Mouse (Mus musculus): ENCODE results near the gene Gpr84. TPM values are rescaled to one million over a fixed set of nuclear protein-coding genes. Genes with fewer than 3 reads are reported as not detected.

The Gpr84 gene
- total RNA-seq, 2 experiments from 2014 or later, result not detected

DNA sequence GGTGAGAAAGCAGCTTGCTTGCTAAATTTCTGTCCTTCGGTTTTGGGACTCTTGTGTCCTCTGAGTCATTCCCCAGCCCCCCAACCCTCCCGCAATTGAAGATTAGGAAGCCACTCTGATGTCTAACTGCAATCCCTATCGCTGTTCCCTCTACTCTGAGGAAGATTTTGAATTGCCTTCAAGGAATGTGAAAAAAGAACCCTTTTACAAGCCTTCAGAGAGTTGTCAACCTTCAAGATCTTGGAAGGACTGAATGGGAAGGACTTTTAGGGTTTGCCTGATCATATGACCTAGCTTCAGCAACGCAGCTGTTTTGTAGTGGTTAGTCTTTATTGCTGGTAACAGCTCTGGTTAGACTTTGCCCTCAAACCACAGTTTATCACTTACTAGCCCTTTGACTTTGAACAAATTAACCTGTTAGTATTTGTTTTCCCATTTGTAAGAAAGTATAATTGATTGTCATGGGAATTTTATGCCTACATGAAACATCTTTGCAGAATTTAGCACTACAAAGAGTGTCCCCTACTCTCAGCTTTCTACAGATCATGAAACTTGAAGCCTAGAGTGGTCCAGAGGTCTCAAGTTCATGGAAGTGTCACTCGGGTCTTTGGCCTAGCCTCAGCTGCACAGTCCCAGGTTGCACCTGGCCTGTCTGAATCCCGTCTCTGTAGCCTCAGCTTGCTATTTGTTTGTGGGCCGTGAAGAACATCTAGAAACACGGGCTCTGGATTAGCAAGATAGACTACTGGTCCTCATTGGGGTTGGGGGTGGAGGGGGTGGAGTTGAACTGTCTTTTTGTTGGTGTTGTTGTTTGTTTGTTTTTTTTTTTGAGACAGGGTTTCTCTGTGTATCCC is 4.4 kb downstream of the Gpr84 start:
- peak in 1 of 2 experiments; percentile 17 for DNase-seq

DNA sequence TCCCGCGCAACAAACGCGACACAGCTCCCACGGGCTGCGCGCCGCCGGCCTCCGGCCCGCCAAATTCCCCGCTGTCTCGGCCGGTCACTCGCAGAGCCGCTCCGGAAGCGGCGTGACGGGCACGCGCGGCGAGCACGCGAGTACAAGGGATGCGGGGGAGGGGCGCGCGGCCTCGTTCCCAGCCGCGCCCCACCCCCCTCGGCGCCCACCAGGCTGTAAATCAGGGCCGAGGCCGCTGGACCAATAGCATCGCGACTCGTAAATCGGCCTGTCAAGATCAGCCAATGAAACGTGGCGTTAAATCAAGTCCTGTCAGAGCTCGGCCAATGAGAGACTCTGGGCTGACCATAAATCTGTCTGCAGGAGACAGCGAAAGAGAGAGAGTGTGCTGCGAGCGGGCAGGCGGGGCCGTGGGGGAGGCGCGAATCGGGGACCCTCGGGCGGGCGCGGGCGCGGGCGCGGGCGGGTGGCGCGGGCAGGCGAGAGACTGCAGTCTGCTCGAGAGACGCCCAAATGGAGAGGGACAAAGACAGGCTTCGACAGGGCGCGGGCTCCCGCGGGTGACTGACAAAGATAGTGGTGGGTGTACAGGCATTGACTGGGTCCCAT is 5.2 kb downstream of the Gpr84 start:
- DNase-seq, result peak; percentile 96 to 98

DNA sequence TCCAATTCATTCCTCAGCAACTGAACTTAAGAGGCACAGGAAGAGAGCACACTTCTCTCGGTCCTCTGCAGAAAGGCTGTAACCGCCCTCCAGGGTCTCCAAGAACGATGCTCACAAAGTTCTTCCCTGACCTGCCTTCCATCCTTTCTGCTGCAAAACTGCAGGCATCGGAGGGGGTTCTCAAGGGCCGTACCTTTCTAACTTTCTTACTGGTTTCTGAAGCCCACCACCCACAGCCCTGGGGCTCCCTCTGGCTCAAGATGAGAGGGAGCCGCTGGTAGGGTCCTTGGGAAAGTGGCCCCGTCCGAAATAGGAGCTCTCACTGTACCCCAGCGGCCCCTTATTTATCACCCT is 5.8 kb downstream of the Gpr84 start:
- no peak for DNase-seq

DNA sequence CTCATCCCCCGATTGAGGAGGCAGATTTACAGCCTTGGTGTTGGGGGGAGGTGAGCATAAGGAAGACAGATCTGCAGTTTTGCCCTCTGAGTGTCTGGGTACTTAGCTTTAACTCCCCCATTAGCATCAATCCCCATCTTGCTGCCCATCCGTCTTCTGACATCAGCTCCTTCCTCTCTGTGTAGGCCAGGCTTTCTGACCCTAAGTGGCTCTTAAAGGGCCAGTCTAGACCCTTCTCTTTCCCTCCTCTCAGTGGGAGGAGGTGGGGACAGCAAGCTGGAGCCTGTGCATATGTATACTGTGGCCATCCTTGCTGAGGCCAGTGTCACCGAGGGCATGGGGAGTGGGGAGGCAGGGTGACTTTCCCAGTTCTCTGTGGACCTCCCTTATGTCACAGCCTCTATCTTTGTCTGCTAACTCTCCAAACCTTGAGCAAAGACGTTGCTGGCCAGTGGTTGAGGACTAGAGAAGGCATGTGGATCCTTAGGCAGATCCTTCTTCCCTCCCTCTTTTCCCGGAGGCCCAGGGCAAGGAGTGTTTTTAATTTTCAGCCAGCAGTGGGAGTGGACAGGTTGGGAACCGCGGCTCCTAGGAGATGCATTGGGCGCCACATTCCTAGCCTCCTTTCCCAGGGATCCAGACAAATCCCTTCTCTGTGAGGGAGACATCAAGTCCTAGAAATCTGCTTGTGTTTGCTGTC is 6.3 kb downstream of the Gpr84 start:
- DNase-seq, result peak in 1 of 2 experiments; percentile 45

DNA sequence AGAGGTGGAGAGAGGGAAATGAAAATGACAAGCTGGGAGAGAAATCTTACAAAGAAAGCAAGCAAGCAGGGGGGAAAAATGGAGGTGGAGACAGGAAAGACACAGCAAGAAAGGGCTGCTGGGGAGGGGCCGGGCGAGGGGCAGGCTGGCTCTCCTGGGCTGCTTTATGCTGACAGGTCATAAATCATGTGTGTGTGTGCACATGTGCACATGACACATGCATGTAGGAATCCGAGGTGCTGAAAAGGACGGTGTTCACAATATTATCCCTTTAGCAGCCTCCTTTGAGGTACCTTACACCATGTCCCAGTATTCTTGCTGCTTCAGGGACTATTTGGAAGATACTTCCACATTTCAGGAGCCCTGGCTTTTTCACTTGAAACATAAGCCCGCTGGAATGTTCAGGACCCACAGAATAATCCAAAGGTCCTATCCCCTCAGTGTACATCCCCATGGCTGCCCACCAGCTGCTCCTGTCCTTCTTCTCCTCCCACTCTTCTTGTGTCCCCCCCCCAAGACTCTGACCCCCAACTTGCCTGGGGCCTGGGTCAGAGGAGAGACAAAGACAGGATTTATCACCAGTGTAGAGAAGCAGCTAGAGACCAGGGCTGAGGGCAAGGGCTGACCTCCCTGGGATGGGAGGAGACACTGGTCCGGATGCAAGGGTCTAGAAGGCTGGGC is 7.9 kb downstream of the Gpr84 start:
- no peak for DNase-seq

DNA sequence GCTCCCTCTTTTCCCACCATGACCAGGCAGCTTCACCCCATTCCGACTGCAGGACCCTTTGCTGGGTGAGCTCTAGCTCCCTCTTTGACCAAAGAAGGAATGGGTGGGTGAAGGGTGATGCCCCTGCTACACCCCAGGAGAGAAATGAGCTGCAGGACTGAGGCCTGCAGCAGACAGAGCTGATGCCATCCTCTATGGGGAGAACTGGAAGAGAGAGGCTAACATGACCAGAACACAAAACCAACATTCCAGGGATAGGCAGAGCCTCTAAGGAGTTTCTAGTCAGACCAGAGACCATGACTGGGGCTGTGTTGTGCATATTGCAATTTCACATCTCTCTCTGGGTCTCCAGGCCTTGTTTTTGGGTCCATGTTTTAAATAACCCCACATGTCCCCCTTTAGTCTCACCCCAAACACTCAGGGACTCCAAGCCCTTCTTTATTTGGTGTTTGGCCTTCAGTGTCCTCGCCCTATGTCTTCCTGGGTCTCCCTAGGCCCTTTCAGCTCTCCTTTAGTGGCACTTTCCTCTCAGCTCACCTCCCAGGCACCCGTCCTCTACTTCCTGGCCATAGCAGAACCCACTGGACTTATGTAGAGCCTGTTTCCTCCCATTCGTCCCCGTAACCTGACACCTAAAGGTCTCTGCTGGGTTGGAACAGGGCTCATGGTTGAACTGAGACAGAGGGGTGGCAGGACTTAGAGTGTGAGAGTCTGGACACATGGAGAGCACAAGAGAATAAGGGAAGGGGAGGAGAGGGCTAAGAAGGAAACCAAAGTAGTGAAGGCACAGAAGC is 8.7 kb downstream of the Gpr84 start:
- peak in 1 of 2 experiments; percentile 4 for DNase-seq

DNA sequence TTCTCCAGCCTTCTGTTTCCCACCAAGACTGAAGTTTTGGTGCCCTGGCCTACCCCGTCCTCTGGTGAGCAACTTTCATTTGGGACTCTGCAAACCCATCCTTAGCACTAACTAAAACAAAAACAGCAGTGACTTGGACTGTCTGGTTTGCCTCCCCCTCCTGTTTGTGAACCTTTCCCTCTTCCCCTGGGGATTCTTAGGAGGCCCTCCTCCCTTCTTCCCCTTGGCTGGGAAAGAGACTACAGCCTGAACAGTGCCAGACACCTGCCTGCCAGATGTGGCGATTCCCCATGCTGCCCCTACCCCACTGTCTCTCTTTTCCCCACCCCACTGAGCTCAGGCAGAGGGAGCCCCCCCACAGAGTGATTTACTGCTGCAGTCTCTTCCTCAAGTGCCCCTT is 9.4 kb downstream of the Gpr84 start:
- DNase-seq, result peak; percentile 16 to 31

DNA sequence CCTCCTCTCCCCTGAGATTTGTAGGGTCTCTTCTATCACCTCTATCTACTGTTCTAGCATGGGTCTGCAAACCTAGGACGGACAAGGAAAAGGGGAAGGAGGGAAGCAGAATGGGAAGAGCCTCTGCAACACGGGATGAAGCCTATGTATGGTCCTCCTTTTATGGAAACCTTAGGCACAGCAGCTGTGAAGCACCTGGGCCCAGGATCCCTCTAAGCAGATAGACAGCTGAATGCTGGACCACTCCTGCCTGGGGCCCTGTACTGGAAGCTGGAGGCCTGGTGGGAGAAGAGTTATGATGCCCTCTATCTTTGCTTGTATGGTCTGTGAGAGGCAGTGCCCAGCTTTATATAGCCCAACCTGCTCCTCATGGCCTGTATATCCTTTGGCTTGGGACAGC is 9.9 kb downstream of the Gpr84 start:
- DNase-seq, result no peak

DNA sequence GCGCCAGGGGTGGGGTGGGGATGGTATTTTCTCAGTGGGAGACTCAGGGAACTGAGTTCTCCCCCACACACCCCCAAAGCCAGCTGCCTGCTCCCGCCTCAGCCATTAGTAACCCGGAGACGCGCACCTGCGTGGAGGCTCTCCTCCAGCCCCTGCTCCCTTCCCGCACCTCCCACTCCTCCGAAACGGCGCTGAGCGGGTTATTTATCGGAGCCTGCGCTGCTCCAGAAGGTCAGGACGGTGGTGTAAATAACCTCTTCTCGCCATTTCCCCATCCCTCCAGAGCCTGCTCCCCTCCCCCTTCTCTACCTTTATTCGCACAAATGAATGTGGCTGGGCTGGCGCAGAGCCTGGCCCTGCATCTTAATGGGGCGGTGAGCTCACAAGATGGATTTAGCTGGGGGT is 10.3 kb downstream of the Gpr84 start:
- DNase-seq, result peak in 1 of 2 experiments; percentile 4

DNA sequence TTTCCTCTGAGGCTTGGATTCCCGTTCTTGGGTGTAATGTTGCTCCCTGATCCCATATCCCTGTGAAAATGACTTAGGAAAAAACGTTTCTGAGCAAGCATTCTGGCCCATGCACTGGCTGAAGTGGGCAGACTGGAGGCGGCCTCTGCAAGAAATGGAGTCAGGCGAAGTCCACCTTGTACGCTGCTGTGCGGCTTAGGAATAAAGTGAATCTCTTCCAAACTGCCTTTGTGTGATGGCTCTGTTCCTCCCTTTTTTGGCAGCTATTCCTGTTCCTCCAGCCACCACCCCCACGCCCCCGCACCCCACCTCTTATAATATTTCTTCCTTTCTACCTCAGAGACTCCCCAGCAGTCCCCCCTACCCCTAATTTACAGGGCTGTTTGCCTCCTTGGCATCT is 10.8 kb downstream of the Gpr84 start:
- no peak for DNase-seq

DNA sequence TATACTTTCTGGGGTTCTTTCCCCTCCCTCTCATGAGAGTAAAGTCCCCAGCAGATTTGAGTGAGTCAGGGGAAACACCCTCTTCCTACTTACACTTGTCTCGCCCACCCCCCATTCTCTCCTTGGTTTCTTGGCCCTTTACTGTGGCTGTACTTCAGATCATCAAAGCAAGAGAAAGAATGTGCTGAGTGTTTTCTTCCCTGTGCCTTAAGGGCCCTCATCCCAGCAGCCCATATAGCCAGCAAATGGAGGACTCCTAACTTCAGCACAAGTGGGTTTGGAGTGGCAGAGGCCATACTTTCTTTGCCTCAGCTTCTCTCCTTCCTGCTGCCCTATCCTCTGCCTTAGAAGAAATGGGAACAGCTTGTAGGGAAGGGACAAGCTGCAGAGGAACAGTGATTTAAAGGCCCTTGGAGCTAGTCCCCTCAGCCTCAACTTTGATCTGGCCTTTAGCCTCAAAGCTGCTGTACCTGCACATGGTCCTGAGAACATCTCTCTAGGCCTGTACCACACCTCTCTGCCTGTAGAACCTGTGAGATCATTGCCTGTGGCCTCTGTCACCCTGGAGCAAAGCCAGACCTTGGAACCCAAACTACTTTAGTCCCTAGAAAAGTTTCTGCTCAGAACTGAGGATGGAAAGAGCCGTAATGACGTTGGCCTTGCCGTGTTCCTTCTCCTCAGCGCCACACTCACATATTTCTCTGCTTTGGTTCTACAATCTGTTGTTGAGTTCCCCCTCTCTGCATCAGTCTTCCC is 11.4 kb downstream of the Gpr84 start:
- no peak for DNase-seq

DNA sequence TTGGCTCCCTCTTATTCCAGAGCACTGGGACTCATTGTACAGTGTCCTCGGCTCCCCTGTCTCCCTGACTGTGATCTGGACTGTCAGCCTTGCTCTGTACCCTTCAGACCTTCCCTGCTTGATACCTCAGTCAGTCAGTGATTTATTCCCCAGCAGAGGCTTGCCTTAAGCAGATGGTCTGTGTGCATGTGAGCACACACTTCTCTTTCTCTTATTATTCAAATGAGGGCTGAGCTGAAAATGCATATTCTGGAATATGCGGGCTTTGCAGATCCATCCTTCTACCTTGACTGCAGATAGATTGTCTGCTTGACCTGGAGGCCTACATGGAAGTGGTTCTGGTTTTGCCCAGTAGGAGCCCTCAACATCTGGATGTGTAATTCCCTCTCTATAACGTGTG is 12.4 kb downstream of the Gpr84 start:
- DNase-seq, result no peak

DNA sequence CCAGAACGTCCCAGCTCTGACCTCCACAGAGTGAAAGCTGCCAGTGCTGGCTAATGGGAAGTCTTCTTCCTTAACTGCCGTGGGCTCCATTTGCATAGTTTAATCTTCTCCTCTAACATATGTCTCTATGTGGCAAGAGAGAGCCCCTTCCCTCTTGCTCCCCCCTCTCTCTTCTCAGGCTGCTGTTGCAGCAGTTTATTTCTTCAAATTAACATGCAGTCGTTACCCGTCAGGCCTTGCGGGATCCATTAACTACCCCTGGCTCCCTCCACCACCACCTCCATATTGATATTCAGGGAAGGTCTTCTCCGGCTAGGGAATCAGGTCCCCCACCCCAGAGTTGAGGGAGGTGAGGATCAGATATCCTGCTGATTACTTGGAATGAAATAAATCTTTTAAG is 13.1 kb downstream of the Gpr84 start:
- DNase-seq, result no peak

DNA sequence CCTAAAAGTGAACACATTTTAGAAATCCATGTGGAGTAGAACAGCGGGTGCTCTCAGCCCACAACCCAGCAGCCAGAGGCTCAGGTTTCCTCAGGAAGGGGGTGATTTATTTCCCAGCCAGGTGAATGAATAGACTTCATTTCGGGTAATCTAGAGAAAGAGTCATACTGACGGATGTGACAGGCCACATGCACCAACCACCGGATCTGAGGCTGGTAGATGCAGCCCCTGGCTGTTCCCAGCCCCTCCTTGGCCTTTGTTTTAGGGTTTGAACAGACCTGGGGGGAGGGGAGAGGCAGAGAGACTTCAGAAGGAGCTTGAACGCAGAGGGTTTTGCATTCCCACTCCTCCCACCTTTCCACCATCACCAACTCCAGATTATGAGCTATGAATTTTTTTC is 14.6 kb downstream of the Gpr84 start:
- DNase-seq, result no peak

DNA sequence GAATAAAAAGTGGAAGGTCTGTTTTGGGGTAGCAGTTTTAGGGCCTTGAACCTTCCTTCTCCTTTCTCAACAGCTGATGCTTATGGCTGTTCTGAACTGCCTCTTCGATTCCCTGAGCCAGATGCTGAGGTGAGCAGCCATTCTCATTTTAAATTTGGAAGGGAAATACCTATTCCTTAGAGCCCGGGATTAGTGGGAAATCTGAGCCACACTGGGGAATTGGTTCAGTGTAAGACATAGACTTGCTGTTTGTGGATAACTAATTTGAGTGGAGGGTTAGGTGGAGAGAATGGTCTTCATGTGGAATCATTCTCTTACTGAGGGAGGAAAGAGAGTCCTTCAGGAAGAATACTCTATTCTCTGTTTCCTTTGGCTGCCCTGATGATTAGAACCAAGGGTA is 15.8 kb downstream of the Gpr84 start:
- DNase-seq, result no peak

DNA sequence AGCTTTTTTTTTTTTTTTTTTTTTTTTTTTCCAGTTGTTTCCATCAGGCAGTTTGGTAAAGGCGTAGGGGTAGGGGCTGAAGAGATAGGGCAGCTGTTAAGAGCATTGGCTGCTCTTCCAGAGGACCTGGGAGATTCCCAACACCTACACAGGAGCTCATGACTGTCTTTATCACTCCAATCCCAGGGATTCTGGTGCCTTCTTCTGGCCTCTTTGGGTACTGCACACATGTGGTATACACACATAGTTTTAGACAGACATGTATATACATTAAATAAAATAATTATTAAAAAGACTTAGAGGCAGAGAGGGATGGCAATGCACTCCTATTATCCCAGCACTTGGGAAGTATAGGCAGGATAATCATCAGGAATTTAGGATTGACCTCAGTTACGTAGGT is 17.0 kb downstream of the Gpr84 start:
- DNase-seq, result no peak

DNA sequence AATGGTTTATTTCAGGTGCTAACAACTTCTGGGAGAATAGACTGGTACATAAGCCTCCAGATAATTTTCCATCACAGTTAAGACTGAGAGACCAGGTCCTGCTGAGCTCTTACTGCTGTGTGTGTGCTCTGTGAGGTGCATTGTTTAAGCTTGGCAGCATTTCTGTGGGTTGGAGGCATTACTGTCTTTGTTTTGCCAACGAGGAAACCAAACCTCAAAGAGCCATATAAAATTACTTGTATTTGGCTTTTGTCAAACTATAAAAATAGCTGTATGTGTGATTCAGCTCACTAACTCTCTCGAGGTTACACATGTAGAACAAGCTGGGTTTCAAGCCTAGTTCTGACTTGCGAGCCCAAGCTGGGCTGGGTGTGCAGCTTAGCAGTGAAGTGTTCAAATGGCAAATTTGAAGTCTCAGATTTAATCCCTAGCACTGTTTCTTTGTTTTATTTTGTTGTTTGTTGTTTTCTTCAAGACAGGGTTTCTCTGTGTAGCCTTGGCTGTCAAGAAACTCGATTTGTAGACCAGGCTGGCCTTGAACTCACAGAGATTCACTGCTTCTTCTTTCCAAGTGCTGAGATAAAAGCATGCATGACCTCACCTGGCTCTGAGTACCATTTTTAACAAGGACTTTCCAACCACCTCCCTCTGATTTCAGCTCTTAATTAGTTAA is 17.6 kb downstream of the Gpr84 start:
- DNase-seq, result no peak

DNA sequence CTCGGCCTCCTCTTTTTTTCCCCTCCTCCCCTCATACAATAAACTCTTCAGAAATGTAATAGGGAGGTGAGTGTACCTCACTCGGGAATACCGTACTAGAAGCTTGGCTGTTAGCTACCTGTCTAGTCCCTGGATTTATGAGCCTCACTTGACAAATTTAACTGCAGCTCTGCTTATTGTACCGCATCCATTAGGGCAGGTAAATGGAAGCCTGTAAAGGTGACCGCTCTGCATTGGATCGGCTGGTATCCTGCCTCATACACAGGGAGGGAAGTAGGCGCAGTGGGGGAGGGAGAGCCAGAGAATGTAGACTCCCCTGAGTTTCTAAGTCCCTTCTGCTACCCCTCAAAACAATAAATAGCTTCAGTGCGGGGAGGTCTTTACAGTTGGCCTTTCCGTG is 19.6 kb downstream of the Gpr84 start:
- no peak for DNase-seq

DNA sequence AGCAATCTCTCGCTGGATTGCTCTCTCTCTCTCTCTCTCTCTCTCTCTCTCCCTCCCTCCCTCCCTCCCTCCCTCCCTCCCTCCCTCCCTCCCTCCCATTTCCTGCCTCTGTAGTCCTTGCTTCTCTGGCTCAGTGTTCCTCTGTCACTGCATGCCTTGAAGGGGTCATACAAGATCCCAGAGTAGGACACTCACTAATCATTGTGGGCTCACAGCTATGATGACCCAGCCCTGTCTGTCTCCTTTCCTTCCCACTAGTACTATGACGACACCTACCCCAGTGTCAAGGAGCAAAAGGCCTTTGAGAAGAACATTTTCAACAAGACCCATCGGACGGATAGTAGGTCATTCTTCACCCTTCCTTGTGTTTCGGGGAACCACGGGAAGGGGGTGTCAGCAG is 20.0 kb downstream of the Gpr84 start:
- no peak for DNase-seq

DNA sequence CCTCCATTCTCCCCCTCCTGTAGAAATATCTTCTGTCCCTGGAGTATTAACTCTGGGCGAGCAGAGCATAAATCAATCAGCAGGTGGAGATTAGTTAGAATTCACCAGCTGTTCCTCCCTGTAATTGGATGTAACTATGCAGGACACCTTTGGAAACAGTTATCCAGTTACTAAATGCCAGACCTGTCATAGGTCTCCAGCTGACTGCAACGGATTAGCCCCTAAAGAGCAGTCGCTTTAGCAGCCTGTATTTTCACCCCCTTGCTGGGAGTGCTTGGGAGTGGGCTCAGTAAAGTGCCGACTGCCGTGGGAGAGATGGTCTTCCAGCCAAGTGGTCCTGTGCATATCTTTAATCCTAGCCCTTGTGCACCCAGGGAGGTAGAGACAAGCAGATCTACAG is 20.8 kb downstream of the Gpr84 start:
- DNase-seq, result no peak

All from heart, adult 18-20 months (tissue).